Mouse (Mus musculus): ENCODE measurements around the gene Crispld2. TPM values are rescaled to one million over a fixed set of nuclear protein-coding genes. Genes with fewer than 3 reads are reported as not detected.

Gene Crispld2
- polyA plus RNA-seq, 1 experiment from 2014 or later = 2.3 TPM

- DNase-seq (ENCODE audit: low spot score, missing footprints) (no peak), ATAC-seq (ENCODE audit: low FRiP score) (no peak)
- no peaks in the 10 kb centered on the region for H3K9me3 ChIP-seq (ENCODE audit: control insufficient read depth, low read length)
- no peak overlapping the region for H3K4me3 ChIP-seq (ENCODE audit: low read depth, low read length)
- H3K27ac ChIP-seq (ENCODE audit: low read depth, low read length) = no peak overlapping the region
- peaks cover 33% of the 10 kb centered on the region for H3K36me3 ChIP-seq (ENCODE audit: control insufficient read depth, insufficient read depth, low read length)
- H3K4me2 ChIP-seq = no peak overlapping the region
- 92% methylated on average over 10 of the region's 10 CpGs for WGBS
- no peaks in the 10 kb centered on the region for H3K27me3 ChIP-seq (ENCODE audit: control insufficient read depth, insufficient read depth, low read length)
- H3K9ac ChIP-seq (ENCODE audit: low read length) = no peak overlapping the region
- H3K4me1 ChIP-seq (ENCODE audit: control insufficient read depth, insufficient read depth, low read length) = no peaks in the 10 kb centered on the region
Measured at GRCm38 (mm10) chr8:119958076-119958475, 34.2 kb upstream of the Crispld2 start.

DNA sequence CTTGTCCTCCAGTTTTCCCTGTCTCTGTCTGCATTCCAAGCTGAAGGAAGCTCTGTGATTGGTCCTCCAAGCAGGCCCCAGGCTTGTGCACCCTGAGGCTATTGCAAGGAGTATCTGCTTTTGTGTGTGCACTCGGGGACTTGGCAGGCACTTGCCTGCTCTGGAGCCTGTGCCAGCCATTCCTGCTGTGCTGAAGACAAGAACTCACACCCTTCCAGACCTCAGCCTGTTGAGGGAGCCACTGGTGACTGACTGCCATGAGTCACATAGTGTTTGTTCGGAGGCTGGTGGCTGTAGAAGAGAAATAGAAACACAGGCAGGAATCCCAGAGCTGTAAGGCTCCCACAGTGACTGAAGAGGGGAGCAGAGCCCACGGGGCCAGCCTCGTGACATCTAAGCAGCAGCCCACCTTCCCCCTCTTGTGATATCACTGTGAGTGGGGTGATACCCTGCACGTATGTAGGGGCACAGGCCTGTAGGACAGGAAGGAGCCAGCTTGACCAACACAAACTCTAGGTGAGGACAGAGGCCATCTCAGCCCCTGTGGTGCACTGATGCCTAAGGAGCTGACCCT is 31.6 kb upstream of the Crispld2 start:
- no peaks in the 10 kb centered on the region for H3K27me3 ChIP-seq (ENCODE audit: control insufficient read depth, insufficient read depth, low read length)
- no peaks in the 10 kb centered on the region for H3K4me1 ChIP-seq (ENCODE audit: control insufficient read depth, insufficient read depth, low read length)
- H3K27ac ChIP-seq (ENCODE audit: low read depth, low read length) = no peak overlapping the region
- H3K36me3 ChIP-seq (ENCODE audit: control insufficient read depth, insufficient read depth, low read length) = peaks cover 17% of the 10 kb centered on the region
- no peak overlapping the region for H3K9ac ChIP-seq (ENCODE audit: low read length)
- ATAC-seq (ENCODE audit: low FRiP score) = no peak
- no peaks in the 10 kb centered on the region for H3K9me3 ChIP-seq (ENCODE audit: control insufficient read depth, low read length)
- H3K4me3 ChIP-seq (ENCODE audit: low read depth, low read length) = no peak overlapping the region
- no peak for DNase-seq (ENCODE audit: low spot score, missing footprints)
- no peak overlapping the region for H3K4me2 ChIP-seq
- WGBS = 65% methylated on average over 5 of the region's 5 CpGs

DNA sequence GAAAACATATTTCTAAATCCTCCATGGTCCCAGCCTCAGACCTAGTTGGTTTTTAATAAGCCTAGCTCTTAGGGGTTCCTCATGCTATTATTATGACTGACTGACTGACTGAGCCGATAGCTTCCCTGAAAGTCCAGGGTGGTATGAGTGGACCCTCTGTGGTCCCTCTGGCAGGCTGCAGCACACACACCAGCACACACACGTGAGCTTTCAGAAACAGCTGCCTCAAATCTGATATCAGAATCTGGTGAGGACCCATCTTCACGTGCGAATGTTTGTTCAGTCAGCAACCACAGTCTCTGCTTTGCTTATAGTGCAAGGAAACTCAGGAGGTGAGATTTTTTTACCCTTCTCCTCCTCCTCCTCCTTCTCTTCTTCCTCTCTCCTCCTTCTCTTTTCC is 27.4 kb upstream of the Crispld2 start:
- ATAC-seq (ENCODE audit: low FRiP score) = no peak
- 95% methylated on average over 4 of the region's 4 CpGs for WGBS

DNA sequence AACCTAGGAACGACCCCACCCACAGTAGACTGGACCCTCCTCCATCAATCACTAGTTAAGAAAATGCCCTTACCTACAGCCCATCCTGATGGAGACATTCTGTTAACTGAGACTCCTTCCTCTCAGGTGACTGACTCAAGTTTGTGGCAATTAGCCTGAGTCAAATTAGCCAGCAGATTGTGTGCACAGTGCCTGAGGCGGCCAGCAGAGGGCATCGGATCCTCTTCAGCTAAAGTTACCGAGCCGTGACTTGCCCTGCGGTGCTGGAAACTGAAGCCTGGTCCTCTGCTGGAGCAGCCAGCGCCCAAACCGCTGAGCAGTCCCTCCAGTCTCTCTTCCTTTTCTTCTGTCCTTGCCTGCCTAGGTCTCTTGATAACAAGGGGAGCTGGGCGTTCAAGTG is 24.8 kb upstream of the Crispld2 start:
- no peak overlapping the region for H3K4me3 ChIP-seq (ENCODE audit: low read depth, low read length)
- DNase-seq (ENCODE audit: low spot score, missing footprints) = no peak
- no peaks in the 10 kb centered on the region; the same call in 1 of the 2 replicates for H3K9me3 ChIP-seq (ENCODE audit: control insufficient read depth, low read length)
- H3K4me1 ChIP-seq (ENCODE audit: control insufficient read depth, insufficient read depth, low read length) = no peaks in the 10 kb centered on the region
- no peak overlapping the region for H3K9ac ChIP-seq (ENCODE audit: low read length)
- H3K27me3 ChIP-seq (ENCODE audit: control insufficient read depth, insufficient read depth, low read length) = no peaks in the 10 kb centered on the region
- no peak for ATAC-seq (ENCODE audit: low FRiP score)
- no peak overlapping the region for H3K4me2 ChIP-seq
- H3K36me3 ChIP-seq (ENCODE audit: control insufficient read depth, insufficient read depth, low read length) = no peaks in the 10 kb centered on the region
- 86% methylated on average over 9 of the region's 9 CpGs for WGBS
- no peak overlapping the region for H3K27ac ChIP-seq (ENCODE audit: low read depth, low read length)

More for the DNA sequence above, 27.4 kb upstream of the Crispld2 start:
- H3K4me2 ChIP-seq = no peak overlapping the region
- no peak overlapping the region for H3K27ac ChIP-seq (ENCODE audit: low read depth, low read length)
- no peaks in the 10 kb centered on the region for H3K27me3 ChIP-seq (ENCODE audit: control insufficient read depth, insufficient read depth, low read length)
- H3K4me3 ChIP-seq (ENCODE audit: low read depth, low read length) = no peak overlapping the region
- H3K9me3 ChIP-seq (ENCODE audit: control insufficient read depth, low read length) = no peaks in the 10 kb centered on the region; the same call in 1 of the 2 replicates
- no peak for DNase-seq (ENCODE audit: low spot score, missing footprints)
- no peaks in the 10 kb centered on the region for H3K36me3 ChIP-seq (ENCODE audit: control insufficient read depth, insufficient read depth, low read length)
- no peak overlapping the region for H3K9ac ChIP-seq (ENCODE audit: low read length)
- H3K4me1 ChIP-seq (ENCODE audit: control insufficient read depth, insufficient read depth, low read length) = no peaks in the 10 kb centered on the region

GRCm38 (mm10) chr8:119970169-119970568 is 22.1 kb upstream of the Crispld2 start:
- no peak for DNase-seq (ENCODE audit: low spot score, missing footprints)
- ATAC-seq (ENCODE audit: low FRiP score) = no peak
- 70% methylated on average over 9 of the region's 9 CpGs for WGBS
- Histone ChIP-seq H3K36me3 (ENCODE audit: control insufficient read depth, insufficient read depth, low read length) (no peaks in the 10 kb centered on the region), H3K27ac (ENCODE audit: low read depth, low read length) (no peak overlapping the region), H3K4me3 (ENCODE audit: low read depth, low read length) (no peak overlapping the region), H3K9me3 (ENCODE audit: control insufficient read depth, low read length) (no peaks in the 10 kb centered on the region; the same call in 1 of the 2 replicates), H3K9ac (ENCODE audit: low read length) (no peak overlapping the region), H3K27me3 (ENCODE audit: control insufficient read depth, insufficient read depth, low read length) (no peaks in the 10 kb centered on the region), H3K4me2 (no peak overlapping the region), H3K4me1 (ENCODE audit: control insufficient read depth, insufficient read depth, low read length) (no peaks in the 10 kb centered on the region)

- WGBS = 84% methylated on average over 12 of the region's 12 CpGs
- no peak overlapping the region for H3K27ac ChIP-seq (ENCODE audit: low read depth, low read length)
Measured at GRCm38 (mm10) chr8:119972558-119972957, 19.7 kb upstream of the Crispld2 start.

GRCm38 (mm10) chr8:119978770-119979381 is 13.4 kb upstream of the Crispld2 start:
- Histone ChIP-seq H3K4me3 (ENCODE audit: low read depth, low read length) (no peak overlapping the region), H3K4me2 (no peak overlapping the region), H3K9ac (ENCODE audit: low read length) (no peak overlapping the region), H3K4me1 (ENCODE audit: control insufficient read depth, insufficient read depth, low read length) (no peaks in the 10 kb centered on the region), H3K36me3 (ENCODE audit: control insufficient read depth, insufficient read depth, low read length) (no peaks in the 10 kb centered on the region), H3K27me3 (ENCODE audit: control insufficient read depth, insufficient read depth, low read length) (no peaks in the 10 kb centered on the region), H3K27ac (ENCODE audit: low read depth, low read length) (no peak overlapping the region), H3K9me3 (ENCODE audit: control insufficient read depth, low read length) (no peaks in the 10 kb centered on the region)
- 74% methylated on average over 11 of the region's 11 CpGs for WGBS
- ATAC-seq (ENCODE audit: low FRiP score) (no peak), DNase-seq (ENCODE audit: low spot score, missing footprints) (no peak)

More at GRCm38 (mm10) chr8:119972558-119972957, 19.7 kb upstream of the Crispld2 start:
- ATAC-seq (ENCODE audit: low FRiP score) (no peak), DNase-seq (ENCODE audit: low spot score, missing footprints) (no peak)
- no peak overlapping the region for H3K9ac ChIP-seq (ENCODE audit: low read length)
- no peak overlapping the region for H3K4me2 ChIP-seq
- H3K4me3 ChIP-seq (ENCODE audit: low read depth, low read length) = no peak overlapping the region
- H3K4me1 ChIP-seq (ENCODE audit: control insufficient read depth, insufficient read depth, low read length) = no peaks in the 10 kb centered on the region
- H3K27me3 ChIP-seq (ENCODE audit: control insufficient read depth, insufficient read depth, low read length) = no peaks in the 10 kb centered on the region
- no peaks in the 10 kb centered on the region for H3K36me3 ChIP-seq (ENCODE audit: control insufficient read depth, insufficient read depth, low read length)
- no peaks in the 10 kb centered on the region; the same call in 1 of the 2 replicates for H3K9me3 ChIP-seq (ENCODE audit: control insufficient read depth, low read length)

DNA sequence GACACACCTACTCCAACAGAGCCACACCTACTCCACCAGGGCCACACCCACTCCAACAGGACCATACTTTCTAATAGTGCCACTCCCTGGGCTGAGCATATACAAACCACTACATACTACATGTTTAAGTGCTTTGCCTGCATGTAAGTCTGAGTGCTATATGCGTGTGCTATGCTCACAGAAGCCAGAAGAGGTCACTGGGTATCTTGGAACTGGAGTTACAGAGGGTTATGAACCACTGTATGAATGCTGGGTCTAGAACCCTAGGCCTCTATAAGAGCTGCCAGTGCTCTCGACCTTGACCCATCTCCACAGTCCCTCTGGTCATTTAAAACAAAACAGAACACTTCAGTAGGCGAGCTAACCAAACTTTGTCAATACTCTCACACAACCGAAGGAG is 11.0 kb upstream of the Crispld2 start:
- Histone ChIP-seq H3K9me3 (ENCODE audit: control insufficient read depth, low read length) (no peaks in the 10 kb centered on the region), H3K27ac (ENCODE audit: low read depth, low read length) (no peak overlapping the region), H3K27me3 (ENCODE audit: control insufficient read depth, insufficient read depth, low read length) (no peaks in the 10 kb centered on the region), H3K9ac (ENCODE audit: low read length) (no peak overlapping the region), H3K4me3 (ENCODE audit: low read depth, low read length) (no peak overlapping the region), H3K4me1 (ENCODE audit: control insufficient read depth, insufficient read depth, low read length) (no peaks in the 10 kb centered on the region), H3K36me3 (ENCODE audit: control insufficient read depth, insufficient read depth, low read length) (no peaks in the 10 kb centered on the region), H3K4me2 (no peak overlapping the region)
- ATAC-seq (ENCODE audit: low FRiP score) (no peak), DNase-seq (ENCODE audit: low spot score, missing footprints) (no peak)
- 72% methylated on average over 4 of the region's 4 CpGs for WGBS

- Histone ChIP-seq H3K36me3 (ENCODE audit: control insufficient read depth, insufficient read depth, low read length) (no peaks in the 10 kb centered on the region), H3K9ac (ENCODE audit: low read length) (no peak overlapping the region), H3K27ac (ENCODE audit: low read depth, low read length) (no peak overlapping the region), H3K4me3 (ENCODE audit: low read depth, low read length) (no peak overlapping the region), H3K4me1 (ENCODE audit: control insufficient read depth, insufficient read depth, low read length) (no peaks in the 10 kb centered on the region), H3K9me3 (ENCODE audit: control insufficient read depth, low read length) (no peaks in the 10 kb centered on the region), H3K27me3 (ENCODE audit: control insufficient read depth, insufficient read depth, low read length) (no peaks in the 10 kb centered on the region), H3K4me2 (no peak overlapping the region)
- ATAC-seq (ENCODE audit: low FRiP score) (no peak), DNase-seq (ENCODE audit: low spot score, missing footprints) (no peak)
Measured at GRCm38 (mm10) chr8:119984085-119984484, 8.2 kb upstream of the Crispld2 start.
